Mouse (Mus musculus): ENCODE results near the gene Ripor3.

Ripor3 gene

DNA sequence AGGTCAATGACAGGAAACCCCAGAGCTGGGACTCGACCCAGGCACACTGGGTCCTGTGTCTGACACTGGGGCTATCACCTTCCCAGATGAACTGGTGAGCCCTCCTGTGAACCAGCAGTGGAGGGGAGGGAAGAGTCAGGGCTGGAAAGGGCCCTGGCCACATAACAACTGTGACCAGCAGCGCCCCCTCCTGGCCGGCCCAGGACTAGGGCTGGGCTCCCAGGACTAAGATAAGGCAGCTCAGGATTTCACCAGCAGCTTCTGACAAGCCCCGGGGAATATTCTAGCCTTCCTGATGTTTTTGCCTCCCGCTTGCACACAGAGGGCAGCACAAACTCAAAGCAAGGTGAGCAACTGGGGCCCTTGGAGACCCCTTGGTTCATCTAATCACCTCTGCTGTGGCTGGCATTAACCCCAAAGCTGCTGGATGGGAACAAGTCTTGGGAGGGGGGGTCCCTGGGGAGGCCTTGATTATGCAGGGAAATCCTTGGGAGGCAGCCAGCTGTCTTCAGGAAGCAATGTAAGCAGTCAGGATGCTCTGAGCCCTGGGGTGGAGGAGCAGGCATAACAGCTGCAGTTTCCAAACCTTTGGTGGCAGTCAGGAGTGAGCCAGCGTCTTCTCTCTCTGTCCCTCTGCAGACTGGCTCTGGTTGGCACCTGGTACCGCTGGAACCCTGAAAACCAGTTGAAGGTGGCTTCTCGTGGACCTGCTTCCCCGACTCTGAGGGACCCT is at the start of gene Ripor3:
Gene Ripor3, minus strand, starts transcription at position 683 of the 733 bp plus-strand sequence.
- 49% methylated on average over 9 of the region's 9 CpGs for WGBS

- 82% methylated on average over 6 of the region's 6 CpGs for WGBS
These were observed 48.9 kb upstream of the Ripor3 start for GRCm38 (mm10) chr2:168059200-168059790.

DNA sequence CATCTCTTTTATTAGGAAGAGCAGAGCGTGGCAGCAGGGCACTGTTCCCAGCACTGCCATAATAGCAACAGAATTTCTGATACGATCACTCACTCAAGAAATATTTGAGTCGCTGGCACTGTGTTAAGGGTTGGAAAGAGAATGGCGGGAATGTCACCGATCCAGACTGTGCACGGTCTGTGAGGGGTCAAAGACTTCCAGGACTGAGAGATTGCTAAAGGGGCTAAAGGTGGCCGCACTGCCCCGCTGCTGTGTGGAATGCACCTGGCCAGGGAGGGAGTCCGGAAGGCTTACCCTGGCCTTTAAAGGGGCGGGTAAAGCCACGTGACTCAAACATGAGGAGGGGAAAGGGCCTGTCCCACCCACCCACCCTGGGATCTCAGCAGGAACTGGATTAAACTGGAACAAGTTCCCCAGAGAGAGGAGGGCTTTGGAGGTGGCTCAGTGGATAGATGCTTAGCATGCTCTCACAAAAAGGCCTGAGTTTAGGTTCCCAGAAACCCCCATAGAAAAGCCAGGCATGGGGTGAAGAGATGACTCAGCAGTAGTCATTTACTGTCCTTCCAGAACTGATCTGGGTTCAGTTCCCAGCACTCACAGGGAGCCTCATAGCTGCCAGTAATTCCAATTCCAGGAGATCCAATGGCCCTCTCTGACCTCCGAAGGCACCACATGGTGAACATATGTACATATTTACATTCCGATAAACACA is 48.2 kb upstream of the Ripor3 start:
- WGBS, result 36% methylated on average over 13 of the region's 13 CpGs

DNA sequence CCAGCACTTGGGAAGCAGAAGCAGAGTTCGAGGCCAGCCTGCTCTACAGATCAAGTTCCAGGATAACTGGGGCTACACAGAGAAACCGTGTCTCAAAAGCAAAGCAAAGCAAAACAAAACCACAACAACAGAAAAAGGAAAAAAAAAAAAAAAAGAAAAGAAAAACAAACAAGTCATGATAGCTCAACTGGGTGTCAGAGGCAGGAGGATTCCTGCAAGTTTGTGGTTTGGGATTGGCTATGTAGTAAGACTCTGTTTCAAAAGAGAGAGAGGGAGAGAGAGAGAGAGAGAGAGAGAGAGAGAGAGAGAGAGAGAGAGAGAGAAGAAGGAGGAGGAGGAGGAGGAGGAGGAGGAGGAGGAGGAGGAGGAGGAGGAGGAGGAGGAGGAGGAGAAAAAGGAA is 47.5 kb upstream of the Ripor3 start:
- WGBS, result 65% methylated on average over 2 of the region's 2 CpGs

- 79% methylated on average over 8 of the region's 8 CpGs for WGBS
These were observed 46.2 kb upstream of the Ripor3 start for GRCm38 (mm10) chr2:168056666-168056933.

DNA sequence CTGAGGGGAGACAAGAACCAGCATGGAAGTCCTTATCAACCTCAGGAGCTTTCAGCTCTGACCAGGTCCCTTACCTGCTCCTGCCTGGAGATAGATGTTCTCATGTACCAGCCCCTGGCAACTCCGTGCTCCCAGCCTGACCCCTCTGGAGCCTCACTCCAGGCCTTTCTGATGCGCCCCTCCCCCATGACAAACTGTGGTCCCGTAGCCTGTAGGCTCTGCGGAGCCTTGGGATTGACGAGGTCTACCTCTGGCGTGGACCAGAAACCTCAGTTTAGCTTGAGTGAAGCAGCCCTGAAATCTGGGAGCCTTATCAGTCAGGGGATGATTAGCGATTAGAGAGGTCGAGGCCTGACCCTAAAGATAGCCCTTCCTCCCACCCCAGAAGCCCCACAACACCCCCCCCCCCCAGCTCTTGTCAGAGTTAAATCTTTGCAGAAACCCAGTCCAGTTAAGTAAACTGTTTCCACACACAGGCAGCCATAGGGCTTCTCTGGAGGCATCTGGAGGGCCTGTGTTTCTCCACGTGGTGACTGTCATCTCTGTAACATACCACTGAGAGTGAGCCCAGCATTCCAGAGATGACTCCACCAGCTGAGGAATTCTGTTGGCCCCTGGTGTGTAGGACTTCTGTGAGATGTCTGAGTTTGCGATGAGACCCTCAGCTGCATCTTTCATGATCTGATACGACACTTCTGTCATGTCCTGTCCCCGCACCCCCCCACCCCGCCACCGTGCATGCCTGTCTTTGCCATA is 45.7 kb upstream of the Ripor3 start:
- WGBS, result 68% methylated on average over 14 of the region's 14 CpGs

DNA sequence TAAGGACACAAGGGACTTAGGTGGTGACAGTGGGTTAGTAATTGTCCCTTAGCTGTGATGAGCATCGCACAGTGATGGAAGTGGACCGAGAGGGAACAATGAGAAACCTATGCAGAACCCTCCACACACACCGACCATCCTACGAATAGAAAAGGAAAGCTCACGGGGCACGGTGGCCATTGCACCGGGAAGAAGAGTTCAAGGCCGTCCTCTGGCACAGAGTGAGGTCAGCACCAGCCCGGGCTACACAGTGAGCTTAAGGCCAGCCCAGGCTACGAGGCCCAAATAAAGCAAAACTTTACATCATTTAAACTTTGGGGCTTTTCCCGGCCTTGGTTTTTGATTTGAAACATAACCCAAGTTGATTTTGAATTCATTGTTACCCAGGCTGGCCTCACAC is 43.7 kb upstream of the Ripor3 start:
- WGBS, result 95% methylated on average over 11 of the region's 11 CpGs

GRCm38 (mm10) chr2:168052689-168053088 is 42.3 kb upstream of the Ripor3 start:
- 33% methylated on average over 2 of the region's 2 CpGs for WGBS

DNA sequence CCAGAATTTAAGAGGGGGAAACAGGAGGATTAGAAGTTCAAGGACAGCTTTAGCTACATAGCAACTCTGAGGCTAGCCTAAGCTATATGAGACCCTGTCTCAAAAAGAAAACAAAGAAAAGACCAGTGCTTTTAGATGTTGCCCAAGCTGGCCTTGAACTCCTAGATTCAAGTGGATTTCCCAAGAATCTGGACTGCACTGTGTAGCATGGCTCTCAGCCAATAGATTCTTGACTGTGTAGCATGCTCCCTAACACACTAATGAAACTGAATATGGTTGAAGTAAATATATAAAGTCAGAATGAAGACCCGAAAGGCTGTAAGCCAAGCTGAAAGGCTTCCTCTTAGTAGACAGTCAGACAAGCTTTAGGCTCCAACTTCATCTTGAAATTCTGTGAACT is 41.7 kb upstream of the Ripor3 start:
- 98% methylated on average over 1 of the region's 1 CpGs for WGBS

GRCm38 (mm10) chr2:168050000-168050942 is 39.9 kb upstream of the Ripor3 start:
- 2% methylated on average over 56 of the region's 56 CpGs for WGBS

DNA sequence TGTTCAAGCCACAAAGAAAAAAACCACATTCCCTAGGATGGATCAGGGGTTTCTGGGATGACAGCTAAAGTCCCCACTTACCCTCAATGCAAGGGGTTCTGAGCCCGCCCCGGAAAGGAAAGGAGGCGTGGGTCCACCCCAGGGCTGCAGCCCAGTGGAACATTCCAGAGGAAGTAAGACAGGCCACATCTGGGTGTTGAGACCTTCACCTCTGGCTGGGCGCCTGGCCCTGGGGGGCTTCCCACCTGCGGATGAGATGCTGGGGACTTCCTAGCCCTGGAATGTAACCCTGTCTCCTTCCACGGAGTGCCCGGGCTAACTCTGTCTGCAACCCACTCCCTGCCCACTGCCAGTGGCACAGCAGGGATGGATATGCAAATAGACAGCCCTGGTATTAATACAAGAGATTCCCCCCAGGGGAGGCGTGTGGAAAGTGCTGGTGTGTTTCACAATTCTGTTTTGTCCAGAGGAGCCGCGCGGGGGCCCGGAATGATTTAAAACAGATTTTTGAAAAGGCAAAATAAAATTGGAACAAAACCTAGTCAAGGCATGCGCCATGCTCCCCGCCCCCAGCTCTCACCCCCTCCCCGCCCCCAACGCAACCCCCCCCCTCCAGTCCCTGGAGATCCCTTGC is 38.7 kb upstream of the Ripor3 start:
- 16% methylated on average over 16 of the region's 16 CpGs for WGBS

DNA sequence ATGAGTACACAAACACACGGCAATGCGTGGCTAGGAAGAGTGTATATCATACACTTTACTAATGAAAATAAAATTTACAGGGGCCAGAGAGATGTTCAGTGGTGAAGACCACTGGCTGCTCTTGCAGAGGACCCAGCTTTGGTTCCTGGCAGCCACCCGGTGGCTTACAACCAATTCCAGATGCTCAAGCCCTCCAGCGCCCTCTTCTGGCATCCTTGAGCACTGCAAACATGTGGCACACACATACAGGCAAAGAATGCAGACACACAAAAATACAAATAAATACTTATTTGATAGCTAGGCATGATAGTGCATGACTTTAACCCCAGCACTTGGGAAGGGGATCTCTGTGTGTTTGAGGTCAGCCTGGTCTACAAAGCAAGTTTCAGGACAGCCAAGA is 36.0 kb upstream of the Ripor3 start:
- 79% methylated on average over 4 of the region's 4 CpGs for whole genome bisulfite sequencing

- 64% methylated on average over 5 of the region's 5 CpGs for WGBS
These were observed 35.4 kb upstream of the Ripor3 start for GRCm38 (mm10) chr2:168045771-168046170.

- 72% methylated on average over 13 of the region's 13 CpGs for WGBS
These were observed 34.9 kb upstream of the Ripor3 start for GRCm38 (mm10) chr2:168045357-168045756.

DNA sequence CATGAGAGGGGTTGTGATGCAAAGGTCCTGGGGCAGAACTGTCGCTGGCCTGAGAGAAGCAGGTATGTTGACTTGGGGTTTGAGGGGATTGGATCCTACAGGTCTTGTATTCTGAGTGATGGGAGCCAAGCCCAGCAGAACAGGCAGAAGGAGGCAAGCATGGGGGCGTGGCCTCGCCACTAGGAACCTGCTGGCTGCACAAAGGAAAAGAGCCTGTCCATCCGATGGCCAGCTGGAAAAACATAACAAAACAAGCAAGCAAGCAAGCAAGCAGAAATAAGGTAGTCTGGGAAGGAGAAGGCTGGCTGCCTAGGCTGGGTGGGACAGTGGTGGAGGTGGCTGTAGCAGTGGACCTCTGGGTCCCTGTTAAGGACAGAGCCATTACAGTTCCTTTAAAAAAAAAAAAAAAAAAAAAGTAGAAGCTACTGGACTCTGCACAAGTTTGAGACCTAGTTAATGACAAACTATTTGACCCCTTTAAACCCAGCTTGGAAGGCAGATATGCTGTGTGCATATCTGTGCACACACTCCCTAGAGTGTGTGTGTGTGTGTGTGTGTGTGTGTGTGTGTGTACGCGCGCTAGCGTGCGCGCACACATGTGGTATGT is 34.4 kb upstream of the Ripor3 start:
- 79% methylated on average over 10 of the region's 10 CpGs for WGBS

DNA sequence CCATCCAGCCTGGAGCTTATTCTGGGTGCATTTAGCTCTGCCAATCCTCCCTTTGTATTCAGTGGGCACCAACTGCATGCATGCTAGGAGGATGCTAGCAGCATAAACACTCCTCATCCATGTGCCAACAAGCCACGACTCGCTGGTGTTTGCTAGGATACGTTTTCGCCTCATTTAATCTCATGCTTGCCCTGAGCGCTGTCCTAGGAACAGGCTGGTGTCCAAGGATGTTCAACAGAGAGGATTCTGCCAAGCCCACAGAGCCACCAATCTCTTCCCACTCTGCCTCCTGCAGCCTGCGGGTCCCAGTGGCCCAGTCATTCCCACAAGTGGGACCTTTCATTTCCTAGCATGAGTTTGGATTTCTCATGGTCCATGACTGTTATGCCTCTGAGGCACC is 31.6 kb upstream of the Ripor3 start:
- 63% methylated on average over 6 of the region's 6 CpGs for WGBS

DNA sequence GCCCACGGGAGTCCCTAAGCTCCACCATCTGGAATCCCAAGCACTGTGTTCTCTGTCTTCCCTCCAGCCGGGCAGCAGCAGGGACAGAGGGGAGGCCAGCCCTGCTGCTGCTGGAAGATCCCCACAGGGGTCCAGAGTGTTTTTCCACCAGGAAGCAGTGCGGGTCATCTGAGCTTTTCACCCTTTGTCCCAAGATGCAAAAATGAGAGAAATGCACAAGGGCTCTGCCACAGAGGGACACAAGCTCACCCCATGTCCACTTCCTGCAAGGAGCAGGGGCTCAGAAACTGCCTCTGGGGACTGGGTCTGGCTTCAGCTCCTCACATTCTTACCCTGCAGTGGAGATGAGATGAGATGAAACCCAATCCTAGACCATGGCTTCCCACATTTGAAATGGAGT is 30.3 kb upstream of the Ripor3 start:
- WGBS, result 67% methylated on average over 3 of the region's 3 CpGs

DNA sequence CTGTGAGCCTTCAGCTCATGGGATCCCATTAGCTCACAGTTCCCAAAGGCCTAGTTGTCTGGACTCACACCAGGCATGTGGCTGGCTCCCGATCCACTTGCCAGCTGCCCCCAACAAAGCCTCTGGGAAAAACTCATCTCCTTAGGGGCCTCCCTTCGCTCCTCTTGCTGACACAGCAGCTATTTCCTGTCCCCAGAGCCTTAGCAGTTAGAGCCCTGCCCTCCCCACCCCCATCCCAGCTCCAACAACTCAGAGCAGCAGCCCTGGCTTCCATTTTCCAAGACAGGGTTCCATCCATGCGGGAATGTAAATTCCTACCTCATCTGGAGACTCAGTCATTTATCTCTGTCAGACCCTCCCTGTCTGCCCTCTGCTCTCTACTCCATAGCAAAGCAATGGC is 26.6 kb upstream of the Ripor3 start:
- 84% methylated on average over 3 of the region's 3 CpGs for WGBS

DNA sequence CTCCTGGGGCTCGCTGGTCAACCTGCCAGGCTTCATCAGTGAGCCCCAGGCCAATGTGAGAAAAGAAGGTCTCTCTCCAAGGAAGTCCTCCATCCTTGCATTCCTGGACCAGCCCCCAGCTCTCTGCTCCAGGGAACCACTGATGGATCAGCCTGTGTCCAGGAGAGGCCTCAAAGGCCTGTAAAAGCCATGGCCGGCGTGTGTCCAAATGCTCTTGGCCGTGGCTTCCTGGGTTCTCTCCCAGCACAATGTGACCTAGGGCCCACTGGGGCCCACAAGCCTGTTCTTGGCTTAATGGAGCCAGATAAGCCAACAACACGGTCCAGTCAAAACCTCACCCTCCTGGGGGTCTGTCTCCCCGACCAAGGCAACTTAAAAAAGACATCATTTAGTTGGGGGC is 25.5 kb upstream of the Ripor3 start:
- 92% methylated on average over 6 of the region's 6 CpGs for WGBS

DNA sequence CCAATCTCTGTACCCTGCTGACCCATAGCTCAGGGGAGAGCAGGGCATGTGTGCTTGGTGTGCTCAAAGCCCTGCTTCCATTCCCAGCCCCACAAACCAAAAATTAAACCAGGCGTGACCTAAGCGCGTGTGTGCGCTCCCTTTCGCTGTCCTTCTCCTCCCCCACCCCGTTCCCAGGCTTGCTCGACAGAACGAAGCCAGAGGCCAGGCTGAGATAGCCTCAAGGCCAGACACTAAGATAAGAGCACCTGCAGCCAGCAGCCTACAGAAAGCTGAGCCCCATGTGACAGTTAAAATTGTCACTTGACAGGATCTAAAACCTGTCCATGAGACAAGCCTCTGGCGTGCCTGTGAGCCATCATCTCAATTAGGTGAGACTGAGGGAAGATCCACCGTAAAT is 23.5 kb upstream of the Ripor3 start:
- 87% methylated on average over 10 of the region's 10 CpGs for WGBS

GRCm38 (mm10) chr2:168031842-168032241 is 21.4 kb upstream of the Ripor3 start:
- WGBS, result 88% methylated on average over 2 of the region's 2 CpGs

All from cerebral cortex, adult 2 months (tissue).